Mouse (Mus musculus): Measurements from ENCODE around the gene Sptbn4.

The Sptbn4 gene

GRCm38 (mm10) chr7:27428002-27428401 lies 19.5 kb downstream of the Sptbn4 start:
- DNase-seq, result no peak

- no peak for DNase-seq
Observed at GRCm38 (mm10) chr7:27427387-27427786, 20.1 kb downstream of the Sptbn4 start.

GRCm38 (mm10) chr7:27423556-27424326 lies 23.7 kb downstream of the Sptbn4 start:
- DNase-seq, result no peak

DNA sequence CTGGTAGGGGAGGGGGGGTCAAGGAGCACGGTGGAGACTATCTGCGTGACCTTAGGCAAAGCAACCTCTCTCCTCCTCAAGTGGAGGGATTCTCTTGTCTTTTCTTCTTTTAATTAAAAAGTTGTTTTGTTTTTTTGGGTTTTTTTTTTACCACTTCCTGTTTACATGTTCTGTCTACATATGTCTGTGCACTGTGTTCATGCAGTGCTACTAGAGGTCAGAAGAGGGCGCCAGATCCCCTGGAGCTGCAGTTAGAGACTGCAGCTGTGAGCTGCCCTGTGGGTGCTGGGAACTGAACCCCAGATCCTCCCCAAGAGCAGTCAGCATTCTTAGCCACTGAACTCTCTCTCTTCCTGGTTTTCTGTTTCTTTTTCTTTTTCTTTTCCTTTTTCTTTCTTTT lies 28.4 kb downstream of the Sptbn4 start:
- DNase-seq, result no peak

GRCm38 (mm10) chr7:27417151-27417550 lies 30.3 kb downstream of the Sptbn4 start:
- no peak for DNase-seq

DNA sequence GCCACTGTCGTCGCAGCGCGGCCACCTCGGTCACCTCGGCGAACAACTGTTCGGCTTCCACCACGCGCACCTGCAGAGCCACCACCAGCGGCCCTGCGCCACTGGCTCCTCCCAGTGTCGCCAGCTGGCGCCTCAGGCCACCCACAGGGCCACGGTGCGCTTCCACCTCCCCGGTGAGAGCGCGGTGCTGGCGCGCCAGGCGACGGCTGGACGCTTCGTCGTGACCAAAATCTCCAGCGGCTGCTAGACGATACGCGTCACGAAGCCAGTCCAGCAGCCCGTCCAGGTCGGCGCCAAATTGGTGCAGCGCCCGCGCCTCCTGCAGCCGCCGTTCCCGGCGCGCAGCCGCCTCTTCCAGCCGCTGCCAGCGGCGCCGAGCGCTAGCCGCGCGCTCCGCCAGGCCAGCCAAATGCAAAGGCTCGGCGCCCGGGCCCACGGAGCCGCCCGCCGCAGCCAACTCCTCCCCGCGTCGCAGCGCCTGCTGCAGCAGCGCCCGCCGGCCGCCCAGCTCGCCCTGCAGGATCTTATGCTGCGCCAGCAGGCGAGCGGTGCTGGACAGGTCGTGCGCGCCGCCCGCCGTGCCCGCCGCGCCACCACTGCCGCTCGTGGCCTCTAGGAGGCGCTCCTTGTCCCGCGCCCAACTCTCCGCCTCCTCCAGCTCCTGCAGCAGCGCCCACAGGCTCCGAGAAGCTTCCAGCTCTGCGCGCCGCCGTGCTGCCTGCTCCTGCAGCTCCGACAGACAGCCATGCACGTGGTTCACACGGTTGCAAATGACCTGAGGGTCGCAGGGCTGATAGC lies 38.9 kb downstream of the Sptbn4 start:
- peak; percentile 95 for DNase-seq

GRCm38 (mm10) chr7:27407816-27408215 lies 39.7 kb downstream of the Sptbn4 start:
- DNase-seq, result no peak

- DNase-seq, result no peak
Observed at GRCm38 (mm10) chr7:27406481-27406880, 41.0 kb downstream of the Sptbn4 start.

GRCm38 (mm10) chr7:27404203-27404942 lies 43.1 kb downstream of the Sptbn4 start:
- no peak for DNase-seq

- DNase-seq, result no peak
Observed at GRCm38 (mm10) chr7:27402675-27403074, 44.8 kb downstream of the Sptbn4 start.

DNA sequence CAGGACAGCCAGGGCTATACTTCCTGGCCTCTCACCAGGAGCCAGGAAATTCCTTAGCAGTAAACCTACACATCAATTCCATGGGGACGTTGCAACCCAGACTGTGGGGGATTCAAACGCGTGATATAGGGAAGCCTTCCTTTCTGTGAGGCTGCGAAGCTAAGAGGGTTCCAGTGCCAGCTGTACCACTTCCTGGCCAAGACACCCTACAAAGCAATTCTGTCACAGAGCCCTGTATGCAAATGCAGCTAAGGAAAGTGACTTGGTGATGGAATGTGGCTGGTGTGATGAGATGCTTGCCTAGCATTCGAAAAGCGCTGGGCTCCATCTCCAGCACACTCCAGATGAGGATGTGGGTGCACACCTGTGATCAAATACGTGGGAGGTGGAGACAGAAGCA lies 46.9 kb downstream of the Sptbn4 start:
- no peak for DNase-seq

GRCm38 (mm10) chr7:27397048-27397949 lies 50.2 kb downstream of the Sptbn4 start:
- DNase-seq, result no peak

GRCm38 (mm10) chr7:27396184-27397047 lies 51.1 kb downstream of the Sptbn4 start:
- no peak for DNase-seq

DNA sequence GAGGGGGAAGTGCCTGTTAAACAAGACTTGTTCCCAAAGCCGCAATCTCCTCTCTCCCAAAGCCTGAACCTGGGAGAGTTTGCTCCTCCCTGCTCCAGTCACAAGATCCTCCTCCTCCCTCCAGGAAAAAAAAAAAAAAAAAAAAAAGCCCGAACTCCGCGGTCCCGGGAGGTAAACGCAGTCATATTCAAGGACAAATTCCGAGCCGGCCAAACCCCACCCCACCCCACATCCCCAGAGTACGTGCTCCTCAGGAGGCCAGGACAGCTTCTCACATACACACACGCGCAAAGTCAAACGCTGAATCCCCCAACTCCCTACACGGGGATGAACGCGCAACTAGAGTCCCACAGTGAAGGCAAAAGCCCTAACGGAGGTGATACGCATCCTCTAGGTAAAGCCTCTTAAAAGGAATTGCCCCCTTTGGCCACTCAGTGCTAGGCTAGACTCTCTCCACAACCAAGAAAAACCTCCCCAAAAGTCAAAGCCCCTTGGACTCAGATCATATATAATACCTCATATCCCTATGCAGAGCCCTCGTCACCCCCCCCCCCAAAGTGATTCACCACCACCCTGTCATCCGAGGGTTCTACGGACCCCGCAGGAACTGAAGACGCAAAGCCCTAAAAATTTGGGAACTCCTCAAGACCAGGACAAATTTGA lies 51.8 kb downstream of the Sptbn4 start:
- no peak for DNase-seq

DNA sequence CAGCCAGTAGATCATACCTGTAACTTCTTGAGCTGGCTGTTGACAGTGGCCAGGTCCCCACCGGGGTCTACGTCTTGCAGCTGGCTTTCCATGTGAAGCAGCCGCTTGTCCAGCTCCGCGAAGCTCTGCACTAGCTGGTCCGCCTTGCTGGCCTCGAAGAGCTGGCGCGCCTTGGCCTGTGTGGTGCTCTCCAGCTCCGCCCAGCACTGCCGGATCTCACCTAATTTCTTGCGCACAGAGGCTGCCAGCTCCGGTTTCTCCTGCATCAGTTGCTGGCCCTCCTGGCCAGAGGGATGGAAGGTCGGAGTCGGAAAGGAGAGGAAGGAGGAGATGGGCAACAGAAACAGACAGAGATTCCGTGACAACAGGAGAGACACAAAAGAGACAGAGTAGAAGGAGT lies 56.1 kb downstream of the Sptbn4 start:
- DNase-seq, result no peak

DNA sequence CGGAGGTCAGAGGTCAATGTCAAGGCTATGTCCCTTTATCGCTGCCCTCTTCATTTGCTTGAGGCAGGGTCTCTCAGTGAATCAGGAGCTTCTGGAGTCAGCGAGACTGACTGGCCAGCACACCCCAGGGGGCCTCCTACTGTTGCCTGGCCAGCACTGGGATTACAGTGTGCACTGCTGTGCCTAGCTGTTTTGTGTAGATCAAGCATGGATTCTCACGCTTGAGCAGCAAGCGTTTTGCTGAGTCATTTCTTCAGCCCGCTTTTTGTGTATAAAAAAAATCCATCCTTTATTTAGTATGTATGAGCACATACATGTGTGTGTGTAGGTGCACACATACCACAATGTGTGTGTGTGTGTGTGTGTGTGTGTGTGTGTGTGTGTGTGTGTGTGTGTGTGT lies 58.3 kb downstream of the Sptbn4 start:
- DNase-seq, result no peak

DNA sequence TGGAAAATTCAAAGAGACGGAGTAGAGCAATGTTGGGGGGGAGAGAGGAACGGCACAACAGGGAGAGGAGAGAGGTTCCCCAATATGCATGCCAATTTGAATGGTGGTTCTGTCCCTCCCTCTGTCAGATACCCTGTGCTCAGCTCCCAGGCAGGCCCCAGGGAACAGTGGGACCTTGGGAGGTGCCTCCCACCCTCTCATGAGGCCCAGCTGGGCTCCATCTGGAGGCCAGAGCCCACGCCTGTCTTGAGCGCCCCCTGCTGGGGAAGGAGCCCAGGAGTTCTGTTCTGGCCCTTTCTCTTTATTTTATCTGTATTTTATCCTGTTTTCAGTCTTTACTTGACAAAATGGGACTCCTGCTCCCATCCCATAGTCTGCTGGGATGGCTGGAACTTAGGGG lies 62.8 kb downstream of the Sptbn4 start:
- DNase-seq, result peak; percentile 92

- no peak for DNase-seq
Observed at GRCm38 (mm10) chr7:27384134-27384533, 63.4 kb downstream of the Sptbn4 start.

DNA sequence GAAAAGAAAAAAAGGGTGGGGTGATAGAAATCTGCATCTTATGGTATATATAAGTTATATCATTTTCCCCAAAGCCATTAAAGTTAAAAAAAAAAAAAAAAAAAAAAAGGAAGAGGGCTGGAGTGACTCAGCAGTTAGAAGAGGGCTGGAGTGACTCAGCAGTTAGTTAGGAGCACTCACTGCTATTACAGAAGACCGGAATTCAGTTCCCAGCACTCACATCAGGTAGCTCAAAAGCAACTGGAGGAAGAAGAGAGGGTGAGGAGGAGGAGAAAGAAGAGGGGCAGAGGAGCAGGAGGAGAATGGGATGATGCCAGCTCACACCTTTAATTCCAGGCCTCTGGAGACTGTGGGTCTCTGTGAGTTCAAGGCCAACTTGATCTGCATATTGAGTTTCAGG lies 64.3 kb downstream of the Sptbn4 start:
- no peak for DNase-seq

- no peak for DNase-seq
Observed at GRCm38 (mm10) chr7:27381560-27381959, 65.9 kb downstream of the Sptbn4 start.

DNA sequence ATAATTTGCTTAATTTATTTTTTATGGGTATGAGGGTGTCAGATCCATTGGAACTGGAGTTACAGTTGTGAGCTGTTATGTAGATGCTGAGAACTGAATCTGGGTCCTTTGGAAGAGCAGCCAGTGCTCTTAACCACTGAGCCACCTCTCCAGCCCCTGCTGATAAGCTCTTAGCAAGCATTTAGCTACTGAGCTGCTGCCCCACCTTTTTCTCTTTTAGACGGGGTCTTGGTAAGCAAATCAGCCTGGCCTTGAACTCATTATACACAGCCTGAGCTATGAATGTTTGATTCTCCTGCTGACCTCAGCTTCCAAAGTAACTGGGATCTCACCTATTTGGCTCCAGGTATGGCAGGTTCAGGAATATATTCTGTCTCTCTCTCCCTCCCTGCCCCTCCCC lies 66.5 kb downstream of the Sptbn4 start:
- DNase-seq, result no peak
